Mouse (Mus musculus): Measurements from ENCODE around the gene Gm45234. TPM values are rescaled to one million over a fixed set of nuclear protein-coding genes. Genes with fewer than 3 reads are reported as not detected.

Gene Gm45234
- polyA plus RNA-seq, 1 experiment from 2014 or later = not detected

GRCm38 (mm10) chr6:124769101-124769765 lies 13.4 kb upstream of the Gm45234 start, which contains the start of gene Eno2:
Gene Eno2 (minus strand): TSS chr6:124769673.
- peaks cover 15% of the 10 kb centered on the region for H3K4me1 ChIP-seq (ENCODE audit: control insufficient read depth, insufficient read depth, low read length)
- 1% methylated on average over 50 of the region's 54 CpGs for WGBS

GRCm38 (mm10) chr6:124768704-124769044 lies 12.9 kb upstream of the Gm45234 start:
- no peak overlapping the region for H3K27ac ChIP-seq (ENCODE audit: low read length)
- peak overlapping the region; percentile 94 for H3K4me2 ChIP-seq (ENCODE audit: low read depth, low read length)
- H3K36me3 ChIP-seq (ENCODE audit: control insufficient read depth, insufficient read depth, low read length) = no peaks in the 10 kb centered on the region
- peak overlapping the region; percentile 78 for H3K9ac ChIP-seq (ENCODE audit: low read length)
- H3K4me3 ChIP-seq (replicated peaks; ENCODE audit: low read length) = peak overlapping the region; percentile 66
- peaks cover 15% of the 10 kb centered on the region for H3K4me1 ChIP-seq (ENCODE audit: control insufficient read depth, insufficient read depth, low read length)
- H3K27me3 ChIP-seq (ENCODE audit: control insufficient read depth, insufficient read depth, low read length) = no peaks in the 10 kb centered on the region
- 11% methylated on average over 9 of the region's 9 CpGs for WGBS
- H3K9me3 ChIP-seq (replicated peaks; ENCODE audit: control insufficient read depth, low read length) = no peaks in the 10 kb centered on the region
- ATAC-seq (ENCODE audit: insufficient read depth, low FRiP score) = no peak

More at GRCm38 (mm10) chr6:124769101-124769765, 13.4 kb upstream of the Gm45234 start, which contains the start of gene Eno2:
- peak within 1 kb of the TSS; percentile 94 for H3K4me2 ChIP-seq (ENCODE audit: low read depth, low read length)
- H3K27me3 ChIP-seq (ENCODE audit: control insufficient read depth, insufficient read depth, low read length) = no peaks in the 10 kb centered on the region
- ATAC-seq (ENCODE audit: insufficient read depth, low FRiP score) = peak; percentile 70
- H3K27ac ChIP-seq (ENCODE audit: low read length) = no peak within 1 kb of the TSS
- peak within 1 kb of the TSS; percentile 78 for H3K9ac ChIP-seq (ENCODE audit: low read length)
- peak within 1 kb of the TSS; percentile 66 for H3K4me3 ChIP-seq (replicated peaks; ENCODE audit: low read length)
- H3K9me3 ChIP-seq (replicated peaks; ENCODE audit: control insufficient read depth, low read length) = no peaks in the 10 kb centered on the region
- no peaks in the 10 kb centered on the region for H3K36me3 ChIP-seq (ENCODE audit: control insufficient read depth, insufficient read depth, low read length)

- 33% methylated on average over 19 of the region's 19 CpGs for WGBS
- no peaks in the 10 kb centered on the region for H3K9me3 ChIP-seq (replicated peaks; ENCODE audit: control insufficient read depth, low read length)
- H3K4me3 ChIP-seq (replicated peaks; ENCODE audit: low read length) = peak overlapping the region; percentile 66
- peak overlapping the region; percentile 94 for H3K4me2 ChIP-seq (ENCODE audit: low read depth, low read length)
- ATAC-seq (ENCODE audit: insufficient read depth, low FRiP score) = peak; percentile 30; the same call in 1 of the 2 replicates
- H3K9ac ChIP-seq (ENCODE audit: low read length) = peak overlapping the region; percentile 48
- no peaks in the 10 kb centered on the region for H3K27me3 ChIP-seq (ENCODE audit: control insufficient read depth, insufficient read depth, low read length)
- H3K4me1 ChIP-seq (ENCODE audit: control insufficient read depth, insufficient read depth, low read length) = peaks cover 15% of the 10 kb centered on the region
- H3K27ac ChIP-seq (ENCODE audit: low read length) = no peak overlapping the region
- no peaks in the 10 kb centered on the region for H3K36me3 ChIP-seq (ENCODE audit: control insufficient read depth, insufficient read depth, low read length)
These were observed 12.3 kb upstream of the Gm45234 start for GRCm38 (mm10) chr6:124767920-124768703.

GRCm38 (mm10) chr6:124767536-124767919 lies 11.7 kb upstream of the Gm45234 start:
- no peaks in the 10 kb centered on the region for H3K27me3 ChIP-seq (ENCODE audit: control insufficient read depth, insufficient read depth, low read length)
- ATAC-seq (ENCODE audit: insufficient read depth, low FRiP score) = no peak
- no peaks in the 10 kb centered on the region for H3K9me3 ChIP-seq (replicated peaks; ENCODE audit: control insufficient read depth, low read length)
- no peak overlapping the region for H3K4me3 ChIP-seq (replicated peaks; ENCODE audit: low read length)
- H3K4me2 ChIP-seq (ENCODE audit: low read depth, low read length) = 0 out of 2 replicates have a peak overlapping the region, but pooled peaks have one; percentile 94
- peak overlapping the region; percentile 48 for H3K9ac ChIP-seq (ENCODE audit: low read length)
- H3K4me1 ChIP-seq (ENCODE audit: control insufficient read depth, insufficient read depth, low read length) = peaks cover 15% of the 10 kb centered on the region
- no peaks in the 10 kb centered on the region for H3K36me3 ChIP-seq (ENCODE audit: control insufficient read depth, insufficient read depth, low read length)
- H3K27ac ChIP-seq (ENCODE audit: low read length) = no peak overlapping the region
- 52% methylated on average over 4 of the region's 4 CpGs for WGBS

- Histone ChIP-seq H3K4me3 (replicated peaks; ENCODE audit: low read length) (no peak overlapping the region), H3K36me3 (ENCODE audit: control insufficient read depth, insufficient read depth, low read length) (no peaks in the 10 kb centered on the region), H3K27me3 (ENCODE audit: control insufficient read depth, insufficient read depth, low read length) (no peaks in the 10 kb centered on the region), H3K27ac (ENCODE audit: low read length) (no peak overlapping the region), H3K4me1 (ENCODE audit: control insufficient read depth, insufficient read depth, low read length) (peaks cover 15% of the 10 kb centered on the region), H3K9ac (ENCODE audit: low read length) (no peak overlapping the region), H3K9me3 (replicated peaks; ENCODE audit: control insufficient read depth, low read length) (no peaks in the 10 kb centered on the region), H3K4me2 (ENCODE audit: low read depth, low read length) (no peak overlapping the region)
- ATAC-seq (ENCODE audit: insufficient read depth, low FRiP score) = no peak
- WGBS = 82% methylated on average over 7 of the region's 7 CpGs
These were observed 10.1 kb upstream of the Gm45234 start for GRCm38 (mm10) chr6:124765951-124766350.

- H3K27ac ChIP-seq (ENCODE audit: low read length) = peak overlapping the region; percentile 95
- H3K9ac ChIP-seq (ENCODE audit: low read length) = peak overlapping the region; percentile 98
- peaks cover 27% of the 10 kb centered on the region for H3K4me1 ChIP-seq (ENCODE audit: control insufficient read depth, insufficient read depth, low read length)
- H3K4me3 ChIP-seq (replicated peaks; ENCODE audit: low read length) = peak overlapping the region; percentile 70; the same call in 1 of the 2 replicates
- 0 out of 2 replicates have a peak, but pooled peaks have one; percentile 9 for ATAC-seq (ENCODE audit: insufficient read depth, low FRiP score)
- 6% methylated on average over 5 of the region's 5 CpGs for WGBS
- no peaks in the 10 kb centered on the region for H3K27me3 ChIP-seq (ENCODE audit: control insufficient read depth, insufficient read depth, low read length)
- no peaks in the 10 kb centered on the region for H3K36me3 ChIP-seq (ENCODE audit: control insufficient read depth, insufficient read depth, low read length)
- no peaks in the 10 kb centered on the region for H3K9me3 ChIP-seq (replicated peaks; ENCODE audit: control insufficient read depth, low read length)
- H3K4me2 ChIP-seq (ENCODE audit: low read depth, low read length) = peak overlapping the region; percentile 82
These were observed 3.4 kb upstream of the Gm45234 start for GRCm38 (mm10) chr6:124759259-124759658.

GRCm38 (mm10) chr6:124758849-124759232 lies 3.0 kb upstream of the Gm45234 start:
- ATAC-seq (ENCODE audit: insufficient read depth, low FRiP score) = no peak
- Histone ChIP-seq H3K4me1 (ENCODE audit: control insufficient read depth, insufficient read depth, low read length) (peaks cover 30% of the 10 kb centered on the region), H3K27me3 (ENCODE audit: control insufficient read depth, insufficient read depth, low read length) (no peaks in the 10 kb centered on the region), H3K36me3 (ENCODE audit: control insufficient read depth, insufficient read depth, low read length) (no peaks in the 10 kb centered on the region), H3K4me2 (ENCODE audit: low read depth, low read length) (peak overlapping the region; percentile 82), H3K4me3 (replicated peaks; ENCODE audit: low read length) (peak overlapping the region; percentile 70; the same call in 1 of the 2 replicates), H3K9me3 (replicated peaks; ENCODE audit: control insufficient read depth, low read length) (no peaks in the 10 kb centered on the region), H3K27ac (ENCODE audit: low read length) (peak overlapping the region; percentile 95), H3K9ac (ENCODE audit: low read length) (peak overlapping the region; percentile 98)
- 57% methylated on average over 2 of the region's 2 CpGs for WGBS

- peaks cover 32% of the 10 kb centered on the region for H3K4me1 ChIP-seq (ENCODE audit: control insufficient read depth, insufficient read depth, low read length)
- no peaks in the 10 kb centered on the region for H3K36me3 ChIP-seq (ENCODE audit: control insufficient read depth, insufficient read depth, low read length)
- H3K27ac ChIP-seq (ENCODE audit: low read length) = peak overlapping the region; percentile 95
- peak overlapping the region; percentile 98 for H3K9ac ChIP-seq (ENCODE audit: low read length)
- 35% methylated on average over 5 of the region's 5 CpGs for WGBS
- H3K4me3 ChIP-seq (replicated peaks; ENCODE audit: low read length) = peak overlapping the region; percentile 70
- H3K9me3 ChIP-seq (replicated peaks; ENCODE audit: control insufficient read depth, low read length) = no peaks in the 10 kb centered on the region
- H3K4me2 ChIP-seq (ENCODE audit: low read depth, low read length) = peak overlapping the region; percentile 82
- peak; percentile 26 for ATAC-seq (ENCODE audit: insufficient read depth, low FRiP score)
- no peaks in the 10 kb centered on the region for H3K27me3 ChIP-seq (ENCODE audit: control insufficient read depth, insufficient read depth, low read length)
These were observed 2.4 kb upstream of the Gm45234 start for GRCm38 (mm10) chr6:124757909-124758848.
